Mouse (Mus musculus) lung, postnatal 10 days (tissue): ENCODE results near the gene L3mbtl3.

Experiments
- DNase-seq: peaks from one replicate; pipeline ENCODE4 v3.0.0; 2021

Gene L3mbtl3

GRCm38 (mm10) chr10:26232071-26232653 lies 143.6 kb downstream of the L3mbtl3 start:
- DNase-seq, result no peak

GRCm38 (mm10) chr10:26229488-26229887 lies 146.3 kb downstream of the L3mbtl3 start, which contains the start of gene Samd3:
TSS of gene Samd3 (plus strand) at chr10:26229707.
- no peak for DNase-seq

- no peak for DNase-seq
Observed at GRCm38 (mm10) chr10:26228187-26228586, 147.6 kb downstream of the L3mbtl3 start.

GRCm38 (mm10) chr10:26226734-26227133 lies 149.0 kb downstream of the L3mbtl3 start:
- DNase-seq, result peak; percentile 30

GRCm38 (mm10) chr10:26226241-26226640 lies 149.5 kb downstream of the L3mbtl3 start:
- no peak for DNase-seq
